25 mouse cellular contexts compared by ENCODE assay signal in the genomic region with DNA sequence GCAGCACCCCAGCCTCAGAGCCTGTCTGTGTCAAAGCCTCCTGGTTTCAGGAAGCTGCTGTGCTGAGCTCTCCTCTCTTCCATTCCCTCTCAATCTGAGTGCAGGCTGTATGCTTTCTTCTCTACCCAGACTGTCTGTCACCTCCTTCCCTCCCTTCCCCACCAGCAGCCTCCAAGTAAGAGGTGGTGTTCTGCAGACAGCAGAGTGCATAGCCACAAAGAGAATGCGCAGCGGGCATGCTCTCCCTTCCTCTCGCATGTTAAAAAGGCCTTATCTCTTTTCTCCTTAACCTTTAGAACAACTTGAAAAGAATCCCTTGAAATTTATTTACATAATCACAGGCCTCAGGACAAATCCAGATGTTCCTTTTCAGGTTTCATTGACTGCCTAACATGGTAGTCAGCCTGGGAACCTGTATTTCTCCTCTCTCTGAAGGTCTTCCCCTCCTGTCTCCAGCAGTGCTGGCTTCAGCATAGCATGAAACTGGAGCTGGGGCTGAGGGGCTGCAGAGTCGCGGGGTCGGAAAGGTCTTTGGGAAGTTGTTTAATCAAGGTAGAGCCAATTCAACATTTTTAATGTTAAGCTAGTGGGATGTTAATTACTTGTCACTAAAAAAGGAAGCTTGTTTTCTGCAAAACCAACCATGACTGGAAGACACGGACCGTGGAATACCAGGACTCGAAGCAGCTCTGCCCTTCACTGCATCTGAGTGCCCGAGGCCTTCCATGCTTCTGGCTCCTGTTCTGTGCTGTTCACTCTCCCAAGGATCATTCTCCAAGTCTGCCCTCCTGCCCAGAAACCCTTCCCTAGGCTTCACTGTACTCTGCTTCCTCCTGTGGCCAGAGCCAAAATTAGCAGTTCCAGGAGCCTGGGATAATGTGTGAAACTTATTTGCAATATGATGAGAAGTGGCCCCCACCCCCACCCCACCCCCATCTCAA. TPM values are rescaled to one million over a fixed set of nuclear protein-coding genes. Genes with fewer than 3 reads are reported as not detected.
DNase-seq lines count a peak whose midpoint lies in the region; ATAC-seq and TF ChIP-seq lines count a peak whose summit lies in the region.
"Had no signal": no experiment of that assay in that cellular context is flagged by ENCODE, and none has a peak within 500 bp of the region (broad histone marks: within the 10 kb centered on the region; RNA-seq: fewer than 3 reads in every experiment).

No protein-coding gene starts in this region.

- H3K9me3 ChIP-seq in hindbrain, postnatal 0 days (ENCODE audit: low read length), result no peaks in the 10 kb centered on the region
- no peaks in the 10 kb centered on the region for H3K9me3 ChIP-seq in hindbrain, embryonic 11.5 days (ENCODE audit: control insufficient read depth, low read length)
- H3K9me3 ChIP-seq in E14TG2a.4 (ENCODE audit: low read length), result no peaks in the 10 kb centered on the region
- H3K9me3 ChIP-seq: embryonic facial prominence, embryonic 15.5 days; neural tube, embryonic 12.5 days had no signal

- no peak for TF ChIP-seq CTCF in hindbrain, postnatal 0 days (IDR thresholded peaks at IDR 0.05; ENCODE audit: low read depth)
- TF ChIP-seq CTCF in E14TG2a.4 (conservative IDR thresholded peaks at IDR 0.05; ENCODE audit: low read length) (no peak), Patski (IDR thresholded peaks at IDR 0.05) (no peak)

- DNase-seq in hindbrain, postnatal 0 days (ENCODE audit: low spot score), result no peak
- no peak for DNase-seq in hindbrain, embryonic 11.5 days (ENCODE audit: low spot score)
- DNase-seq in kidney, postnatal 4 days, result peak; percentile 29 to 51
- DNase-seq in kidney, adult 9 months, result no peak
- peak; percentile 27 for DNase-seq in Patski (ENCODE audit: low read depth, low spot score)
- DNase-seq in retina, postnatal 1 day, result no peak
- no peak for DNase-seq in cerebellum, adult 9-10 months
- DNase-seq: adrenal gland, postnatal 25 days; cerebellum, adult 11-12 months; cerebellum, postnatal 25 days; embryo, embryonic 11 days; gastrocnemius, postnatal 10 days; kidney, adult 11 months; lung, postnatal 4 days; thymus, postnatal 25 days had no signal

- no peak overlapping the region for H3K4me3 ChIP-seq in hindbrain, postnatal 0 days (ENCODE audit: low read length)
- H3K4me3 ChIP-seq in hindbrain, embryonic 11.5 days (ENCODE audit: low read depth, low read length), result no peak overlapping the region
- peak overlapping the region; percentile 39; the same call in 1 of the 2 replicates for H3K4me3 ChIP-seq in E14TG2a.4 (replicated peaks; ENCODE audit: low read length)
- H3K4me3 ChIP-seq: embryonic facial prominence, embryonic 15.5 days; neural tube, embryonic 12.5 days had no signal

- CTCF ChIA-PET in Patski (lab: Charles Lee), result interaction anchor here (1.9 kb wide), 1 partner anchor 102 kb away, joined by 4 read pairs; no protein-coding TSS in a partner anchor

- no peaks in the 10 kb centered on the region for H3K36me3 ChIP-seq in hindbrain, postnatal 0 days (ENCODE audit: insufficient read depth, low read length)
- H3K36me3 ChIP-seq in hindbrain, embryonic 11.5 days (ENCODE audit: control insufficient read depth, insufficient read depth, low read length), result no peaks in the 10 kb centered on the region
- H3K36me3 ChIP-seq in E14TG2a.4 (ENCODE audit: insufficient read depth, low read length), result no peaks in the 10 kb centered on the region
- H3K36me3 ChIP-seq: embryonic facial prominence, embryonic 15.5 days; neural tube, embryonic 12.5 days had no signal

- no peaks in the 10 kb centered on the region for H3K4me1 ChIP-seq in hindbrain, postnatal 0 days (ENCODE audit: insufficient read depth, low read length)
- H3K4me1 ChIP-seq in hindbrain, embryonic 11.5 days (replicated peaks; ENCODE audit: control insufficient read depth, insufficient read depth, low read length), result no peaks in the 10 kb centered on the region
- H3K4me1 ChIP-seq in E14TG2a.4 (replicated peaks; ENCODE audit: low read depth, low read length), result peaks cover 78% of the 10 kb centered on the region
- H3K4me1 ChIP-seq: embryonic facial prominence, embryonic 15.5 days; neural tube, embryonic 12.5 days had no signal

- POLR2A ChIA-PET in Patski (lab: Charles Lee), result interaction anchor here (0.6 to 0.7 kb wide), 3 partner anchors 26 to 231 kb away, joined by 3 read pairs; no protein-coding TSS in a partner anchor

- H3K27ac ChIP-seq in hindbrain, postnatal 0 days, result no peak overlapping the region
- H3K27ac ChIP-seq in hindbrain, embryonic 11.5 days (ENCODE audit: low read depth, low read length), result no peak overlapping the region
- H3K27ac ChIP-seq: embryonic facial prominence, embryonic 15.5 days; neural tube, embryonic 12.5 days had no signal

- H3K27me3 ChIP-seq in hindbrain, postnatal 0 days (ENCODE audit: insufficient read depth, low read length), result no peaks in the 10 kb centered on the region
- no peaks in the 10 kb centered on the region for H3K27me3 ChIP-seq in hindbrain, embryonic 11.5 days (ENCODE audit: control insufficient read depth, insufficient read depth, low read length)
- H3K27me3 ChIP-seq in E14TG2a.4 (ENCODE audit: insufficient read depth, low read length), result no peaks in the 10 kb centered on the region
- H3K27me3 ChIP-seq in Patski, result no peaks in the 10 kb centered on the region
- H3K27me3 ChIP-seq: embryonic facial prominence, embryonic 15.5 days; neural tube, embryonic 12.5 days had no signal

- in situ Hi-C loops in Patski (cut with MboI; ENCODE audit: low pct_unique_long_range_greater_than_20kb), result no loop called here

- ATAC-seq in hindbrain, postnatal 0 days, result 0 out of 2 replicates have a peak, but pooled peaks have one; percentile 22
- no peak for ATAC-seq in hindbrain, embryonic 11.5 days (ENCODE audit: low FRiP score)
- no peak for ATAC-seq in Patski
- ATAC-seq: CD4-positive, CD25-positive, alpha-beta regulatory T cell, adult 4 months; forebrain, embryonic 14.5 days; hindbrain, embryonic 16.5 days had no signal

- no peak overlapping the region for H3K9ac ChIP-seq in hindbrain, postnatal 0 days (replicated peaks; ENCODE audit: low read length)
- H3K9ac ChIP-seq in hindbrain, embryonic 11.5 days (ENCODE audit: low read depth, low read length), result no peak overlapping the region
- H3K9ac ChIP-seq: embryonic facial prominence, embryonic 15.5 days; neural tube, embryonic 12.5 days had no signal

- WGBS in hindbrain, postnatal 0 days, result 34% methylated on average over 10 of the region's 10 CpGs
- 24% methylated on average over 10 of the region's 10 CpGs for WGBS in hindbrain, embryonic 11.5 days

- H3K4me2 ChIP-seq in hindbrain, postnatal 0 days (ENCODE audit: low read depth, low read length), result no peak overlapping the region
- no peak overlapping the region for H3K4me2 ChIP-seq in hindbrain, embryonic 11.5 days (replicated peaks; ENCODE audit: low read depth, low read length)
- H3K4me2 ChIP-seq: embryonic facial prominence, embryonic 15.5 days; heart, embryonic 11.5 days; neural tube, embryonic 12.5 days had no signal

RNA-seq across cellular contexts. Expression of gene Sh3gl3, which starts 50.5 kb away (rescaled TPM):
- 35.8 and 40.5 TPM in 2 replicates for total RNA-seq in hindbrain, postnatal 0 days (2014; rRNA removed)
- 77.5 and 79.0 TPM in 2 replicates for polyA plus RNA-seq in hindbrain, postnatal 0 days (2015; fragmentation: Nextera tagmentation; extraction: Ambion mirVana)
- 17.5 and 20.4 TPM in 2 replicates for polyA plus RNA-seq in hindbrain, embryonic 11.5 days (2014; fragmentation: Nextera tagmentation; extraction: Ambion mirVana)
- 4.8 TPM for polyA plus RNA-seq in Patski (2021)
- total RNA-seq: granulocyte monocyte progenitor cell, adult 5-6 weeks; liver, adult 2 months; megakaryocyte-erythroid progenitor cell, adult 5-6 weeks had no signal
- polyA plus RNA-seq: liver, adult 2 months had no signal

Comparison
In these comparisons a context has a peak if more than half of its experiments do, and no peak if none do; other contexts are left out.
1. DNase-seq: peak in kidney, postnatal 4 days (2 of 2) and Patski (single experiment); none in hindbrain, postnatal 0 days (single experiment), hindbrain, embryonic 11.5 days (single experiment), kidney, adult 9 months (single experiment), retina, postnatal 1 day (single experiment) and cerebellum, adult 9-10 months (single experiment).